Mouse (Mus musculus): ENCODE results near the gene Ptgs2.

- no peak for TF ChIP-seq CTCF (IDR thresholded peaks at IDR 0.05; ENCODE audit: low read depth)
- TF ChIP-seq EP300 (optimal IDR thresholded peaks at IDR 0.05), result no peak
These were observed 42.1 kb downstream of the Ptgs2 start for GRCm38 (mm10) chr1:150141939-150142338.

Data from stomach, postnatal 0 days (tissue).